Mouse (Mus musculus) liver, embryonic 14.5 days (tissue): ENCODE results near the gene Samhd1. TPM values are rescaled to one million over a fixed set of nuclear protein-coding genes. Genes with fewer than 3 reads are reported as not detected.

Experiments used
- ATAC-seq: fragments of 200-750 bp; cut with Nextera tagmentation; 2 replicates; pipeline ENCODE4 v1.8.0; 2017; ENCODE audit warnings: moderate number of reproducible peaks, mild to moderate bottlenecking, moderate library complexity; ENCODE audit not compliant: insufficient read depth
- DNase-seq, 3 experiments: peaks; one replicate each; pipeline ENCODE4 v3.0.0-alpha.2; 2012 to 2013; ENCODE audit warnings: low read depth in 3 of 3, low spot score in 3 of 3
- H3K27ac ChIP-seq: fragments of 300-500 bp; sonication (generic); 2 replicates; pipeline ENCODE4 v1.5.1; 2014; ENCODE audit warnings: moderate library complexity, mild to moderate bottlenecking, control low read depth, inconsistent platforms
- H3K27me3 ChIP-seq: fragments of 300-500 bp; sonication (generic); 2 replicates; pipeline ENCODE4 v1.6.1; 2014; ENCODE audit warnings: mild to moderate bottlenecking, low read length, moderate library complexity; ENCODE audit not compliant: control insufficient read depth, insufficient read depth
- H3K36me3 ChIP-seq: fragments of 300-500 bp; sonication (generic); replicated peaks from 2 replicates; pipeline ENCODE4 v1.6.1; 2014; ENCODE audit warnings: low read depth; ENCODE audit not compliant: control insufficient read depth, insufficient read depth
- H3K4me1 ChIP-seq, 2 experiments: fragments of 200-500 bp in 1 of 2; fragments of 300-500 bp in 1 of 2; sonication (generic) in 1 of 2; replicated peaks; 2 replicates each; pipeline ENCODE4 v1.6.1; 2012 to 2014; ENCODE audit warnings: antibody characterized with exemption in 1 of 2, inconsistent platforms in 1 of 2, low read length in 1 of 2; ENCODE audit not compliant: control insufficient read depth in 2 of 2, insufficient read depth in 2 of 2
- H3K4me2 ChIP-seq: fragments of 300-500 bp; sonication (generic); 2 replicates; pipeline ENCODE4 v1.6.1; 2014; ENCODE audit warnings: low read depth, mild to moderate bottlenecking, control low read depth, moderate library complexity
- H3K4me3 ChIP-seq, 2 experiments: fragments of 200-500 bp in 1 of 2; fragments of 300-500 bp in 1 of 2; sonication (generic) in 1 of 2; 2 replicates each; pipeline ENCODE4 v1.5.1; 2012 to 2014; ENCODE audit warnings: low read depth in 2 of 2, low read length in 2 of 2, mild to moderate bottlenecking in 2 of 2, control low read depth in 1 of 2, inconsistent platforms in 1 of 2, moderate library complexity in 1 of 2; ENCODE audit not compliant: insufficient read depth in 1 of 2
- H3K9ac ChIP-seq: fragments of 300-500 bp; sonication (generic); replicated peaks from 2 replicates; pipeline ENCODE4 v1.6.1; 2014; ENCODE audit warnings: mild to moderate bottlenecking, control low read depth, moderate library complexity
- H3K9me3 ChIP-seq: fragments of 300-500 bp; sonication (generic); 2 replicates; pipeline ENCODE4 v1.6.1; 2016; ENCODE audit warnings: low read length, mixed read lengths; ENCODE audit not compliant: control insufficient read depth
- CTCF ChIP-seq: IDR thresholded peaks from 2 replicates; pipeline ENCODE4 v1.5.1; 2016; ENCODE audit warnings: antibody characterized with exemption, low read depth, control low read depth
- EP300 ChIP-seq: IDR thresholded peaks from 2 replicates; pipeline ENCODE4 v1.6.1; 2016; ENCODE audit warnings: antibody characterized with exemption, low read depth
- WGBS: fragments of 180-500 bp; shearing (Covaris S2); extraction: QIAGEN DNeasy Blood & Tissue Kit; methylation state at CpG from one replicate; pipeline ENCODE4 v1.1.7; 2014; ENCODE audit not compliant: insufficient replicate concordance; 5-methylcytosine and 5-hydroxymethylcytosine counted together
- polyA plus RNA-seq, 2 experiments: library from polyadenylated mRNA; depleted of rRNA in 1 of 2; stranded (reverse) in 1 of 2; unstranded in 1 of 2; fragments of >200 nt; fragmentation: Nextera tagmentation in 1 of 2; extraction: Ambion mirVana in 1 of 2; gene quantifications; 2 replicates each; pipeline versions ENCODE4 v1.2.1 to v1.2.3; 2012 to 2014

Gene Samhd1
- polyA plus RNA-seq, 2 experiments, result 11.9 to 18.0 TPM

- H3K9me3 ChIP-seq, result no peaks in the 10 kb centered on the region
- no peak for TF ChIP-seq CTCF
- TF ChIP-seq EP300, result no peak
- no peaks in the 10 kb centered on the region for H3K36me3 ChIP-seq
- no peak overlapping the region for H3K4me3 ChIP-seq
- DNase-seq (no peak), ATAC-seq (no peak)
- H3K4me1 ChIP-seq, result peaks cover 0 to 14% of the 10 kb centered on the region in 2 experiments; a peak in 2 of 4 replicates
- H3K4me2 ChIP-seq, result no peak overlapping the region
- WGBS, result 53% methylated on average over 7 of the region's 7 CpGs
- peaks cover 40% of the 10 kb centered on the region for H3K27me3 ChIP-seq
- H3K9ac ChIP-seq, result no peak overlapping the region
- no peak overlapping the region for H3K27ac ChIP-seq
Observed at GRCm38 (mm10) chr2:157076585-157076984, 58.5 kb downstream of the Samhd1 start.

- Histone ChIP-seq H3K9me3 (no peaks in the 10 kb centered on the region), H3K27me3 (peaks cover 39% of the 10 kb centered on the region), H3K4me2 (no peak overlapping the region), H3K27ac (no peak overlapping the region), H3K9ac (no peak overlapping the region), H3K4me3 (no peak overlapping the region), H3K36me3 (no peaks in the 10 kb centered on the region), H3K4me1 (peaks cover 0 to 23% of the 10 kb centered on the region in 2 experiments; a peak in 2 of 4 replicates)
- no peak for TF ChIP-seq EP300
- TF ChIP-seq CTCF, result no peak
- no peak for ATAC-seq
- no peak for DNase-seq
- 40% methylated on average over 3 of the region's 3 CpGs for WGBS
Observed at GRCm38 (mm10) chr2:157075685-157076084, 59.4 kb downstream of the Samhd1 start.

GRCm38 (mm10) chr2:157075226-157075625, 59.8 kb downstream of the Samhd1 start:
- TF ChIP-seq CTCF, result no peak
- no peak overlapping the region for H3K4me2 ChIP-seq
- WGBS, result 69% methylated on average over 3 of the region's 3 CpGs
- H3K4me1 ChIP-seq, result peaks cover 0 to 28% of the 10 kb centered on the region in 2 experiments; a peak in 2 of 4 replicates
- H3K27me3 ChIP-seq, result peaks cover 34% of the 10 kb centered on the region
- H3K9ac ChIP-seq, result no peak overlapping the region
- DNase-seq (no peak), ATAC-seq (no peak)
- no peak overlapping the region for H3K4me3 ChIP-seq
- H3K27ac ChIP-seq, result no peak overlapping the region
- no peaks in the 10 kb centered on the region for H3K36me3 ChIP-seq
- H3K9me3 ChIP-seq, result no peaks in the 10 kb centered on the region

- no peak for ATAC-seq
- TF ChIP-seq CTCF, result no peak
- no peak for TF ChIP-seq EP300
- H3K9ac ChIP-seq, result no peak overlapping the region
- no peak overlapping the region for H3K27ac ChIP-seq
- H3K27me3 ChIP-seq, result peaks cover 30% of the 10 kb centered on the region
- no peak overlapping the region for H3K4me3 ChIP-seq
- DNase-seq, result no peak
- WGBS, result 58% methylated on average over 5 of the region's 5 CpGs
- no peaks in the 10 kb centered on the region for H3K36me3 ChIP-seq
- H3K4me1 ChIP-seq, result peaks cover 0 to 31% of the 10 kb centered on the region in 2 experiments; a peak in 2 of 4 replicates
- H3K9me3 ChIP-seq, result no peaks in the 10 kb centered on the region
- no peak overlapping the region for H3K4me2 ChIP-seq
Observed at GRCm38 (mm10) chr2:157074772-157075171, 60.3 kb downstream of the Samhd1 start.

GRCm38 (mm10) chr2:157074186-157074724, 60.8 kb downstream of the Samhd1 start:
- no peaks in the 10 kb centered on the region for H3K36me3 ChIP-seq
- H3K4me1 ChIP-seq, result peaks cover 0 to 31% of the 10 kb centered on the region in 2 experiments; a peak in 2 of 4 replicates
- no peak for TF ChIP-seq CTCF
- no peak for TF ChIP-seq EP300
- no peak overlapping the region for H3K9ac ChIP-seq
- no peak overlapping the region for H3K4me3 ChIP-seq
- peaks cover 24% of the 10 kb centered on the region for H3K27me3 ChIP-seq
- no peaks in the 10 kb centered on the region for H3K9me3 ChIP-seq
- no peak overlapping the region for H3K27ac ChIP-seq
- 68% methylated on average over 9 of the region's 9 CpGs for WGBS
- no peak overlapping the region for H3K4me2 ChIP-seq
- ATAC-seq, result no peak
- DNase-seq, result no peak
